18 mouse cellular contexts compared by ENCODE assay signal in genomic region chr4:106483215-106483727, GRCm38 (mm10). TPM values are rescaled to one million over a fixed set of nuclear protein-coding genes. Genes with fewer than 3 reads are reported as not detected.
A peak's percentile ranks its signal among the peaks of the same experiment; 100 is the strongest.
DNase-seq lines count a peak whose midpoint lies in the region; ATAC-seq lines count a peak whose summit lies in the region.
"Had no signal": no experiment of that assay in that cellular context is flagged by ENCODE, and none has a peak within 500 bp of the region (broad histone marks: within the 10 kb centered on the region; RNA-seq: fewer than 3 reads in every experiment).

No protein-coding gene starts in this region.

- H3K27me3 ChIP-seq in kidney, embryonic 16.5 days (ENCODE audit: insufficient read depth, low read length), result no peaks in the 10 kb centered on the region
- H3K27me3 ChIP-seq in midbrain, embryonic 10.5 days (ENCODE audit: low read depth, poor library complexity, severe bottlenecking), result 0 out of 2 replicates have a peak, but pooled peaks cover 10% of the 10 kb centered on the region
- no peaks in the 10 kb centered on the region for H3K27me3 ChIP-seq in midbrain, embryonic 16.5 days (ENCODE audit: control insufficient read depth, insufficient read depth, low read depth, low read length)
- H3K27me3 ChIP-seq: forebrain, embryonic 15.5 days; Patski had no signal

- peaks cover 12% of the 10 kb centered on the region for H3K4me1 ChIP-seq in kidney, embryonic 16.5 days (ENCODE audit: insufficient read depth, low read length)
- peaks cover 37% of the 10 kb centered on the region for H3K4me1 ChIP-seq in midbrain, embryonic 10.5 days
- no peaks in the 10 kb centered on the region for H3K4me1 ChIP-seq in midbrain, embryonic 16.5 days (ENCODE audit: control insufficient read depth, insufficient read depth, low read length)
- H3K4me1 ChIP-seq: forebrain, embryonic 15.5 days; heart, embryonic 13.5 days had no signal

- H3K36me3 ChIP-seq in kidney, embryonic 16.5 days (ENCODE audit: insufficient read depth, low read length), result no peaks in the 10 kb centered on the region
- H3K36me3 ChIP-seq in midbrain, embryonic 10.5 days, result no peaks in the 10 kb centered on the region
- H3K36me3 ChIP-seq in midbrain, embryonic 16.5 days (ENCODE audit: control insufficient read depth, insufficient read depth, low read length), result no peaks in the 10 kb centered on the region
- H3K36me3 ChIP-seq: embryonic facial prominence, embryonic 10.5 days; forebrain, embryonic 15.5 days; heart, embryonic 13.5 days; hindbrain, embryonic 12.5 days had no signal

- no peak for ATAC-seq in kidney, embryonic 16.5 days (ENCODE audit: low FRiP score, low TSS enrichment)
- no peak for ATAC-seq in midbrain, embryonic 16.5 days
- no peak for ATAC-seq in cerebellum, adult (ENCODE audit: insufficient number of reproducible peaks, low FRiP score, low TSS enrichment)
- ATAC-seq: activated CD4-positive, CD25-positive, alpha-beta regulatory T cell, adult 4 months; forebrain, embryonic 15.5 days; Patski had no signal

- H3K4me2 ChIP-seq in kidney, embryonic 16.5 days (replicated peaks; ENCODE audit: low read depth, low read length), result no peak overlapping the region
- no peak overlapping the region for H3K4me2 ChIP-seq in midbrain, embryonic 16.5 days (ENCODE audit: low read length)
- H3K4me2 ChIP-seq: forebrain, embryonic 15.5 days; heart, embryonic 13.5 days; hindbrain, embryonic 12.5 days had no signal

- peak; percentile 55 for DNase-seq in kidney, adult 11 months
- DNase-seq in midbrain, embryonic 10.5 days (ENCODE audit: low spot score), result no peak
- DNase-seq in kidney, postnatal 14 days, result peak; percentile 60
- DNase-seq: cerebellum, adult 2 months; cerebellum, postnatal 10 days; gastrocnemius, postnatal 36 days; heart, adult 11 months; heart, postnatal 36 days had no signal

- no peak overlapping the region for H3K4me3 ChIP-seq in kidney, embryonic 16.5 days (ENCODE audit: low read length)
- H3K4me3 ChIP-seq in midbrain, embryonic 10.5 days, result no peak overlapping the region
- H3K4me3 ChIP-seq in midbrain, embryonic 16.5 days (ENCODE audit: low read depth, low read length), result no peak overlapping the region
- H3K4me3 ChIP-seq: embryonic facial prominence, embryonic 10.5 days; forebrain, embryonic 15.5 days; heart, embryonic 13.5 days; hindbrain, embryonic 12.5 days had no signal

- no peak overlapping the region; the same call in 1 of the 2 replicates for H3K27ac ChIP-seq in kidney, embryonic 16.5 days (ENCODE audit: low read length)
- H3K27ac ChIP-seq in midbrain, embryonic 10.5 days (replicated peaks), result peak overlapping the region; percentile 69
- H3K27ac ChIP-seq in midbrain, embryonic 16.5 days (ENCODE audit: low read length), result no peak overlapping the region
- H3K27ac ChIP-seq: embryonic facial prominence, embryonic 10.5 days; forebrain, embryonic 15.5 days; heart, embryonic 13.5 days; hindbrain, embryonic 12.5 days had no signal

- WGBS in kidney, embryonic 16.5 days, result 29% methylated on average over 7 of the region's 7 CpGs
- 49% methylated on average over 7 of the region's 7 CpGs for WGBS in midbrain, embryonic 10.5 days
- WGBS in midbrain, embryonic 16.5 days, result 35% methylated on average over 7 of the region's 7 CpGs

- H3K9me3 ChIP-seq in kidney, embryonic 16.5 days (ENCODE audit: low read length), result no peaks in the 10 kb centered on the region
- no peaks in the 10 kb centered on the region for H3K9me3 ChIP-seq in midbrain, embryonic 10.5 days (replicated peaks)
- no peaks in the 10 kb centered on the region for H3K9me3 ChIP-seq in midbrain, embryonic 16.5 days (replicated peaks; ENCODE audit: control insufficient read depth, low read length, poor library complexity, severe bottlenecking)
- H3K9me3 ChIP-seq: embryonic facial prominence, embryonic 10.5 days; forebrain, embryonic 15.5 days; heart, embryonic 13.5 days; hindbrain, embryonic 12.5 days had no signal

- H3K9ac ChIP-seq in kidney, embryonic 16.5 days (replicated peaks; ENCODE audit: low read length), result no peak overlapping the region
- no peak overlapping the region for H3K9ac ChIP-seq in midbrain, embryonic 16.5 days (ENCODE audit: low read depth, low read length)
- H3K9ac ChIP-seq: forebrain, embryonic 15.5 days; heart, embryonic 13.5 days; hindbrain, embryonic 12.5 days had no signal

RNA-seq across cellular contexts. Expression of gene Bsnd, which starts 8.8 kb away (rescaled TPM):
- polyA plus RNA-seq in kidney, embryonic 16.5 days (2015; fragmentation: Nextera tagmentation; extraction: Ambion mirVana), result 15.6 and 16.5 TPM in 2 replicates
- not detected in 2 replicates for polyA plus RNA-seq in midbrain, embryonic 10.5 days (2016; fragmentation: Nextera tagmentation; extraction: Ambion mirVana)
- not detected in 2 replicates for polyA plus RNA-seq in midbrain, embryonic 16.5 days (2015; fragmentation: Nextera tagmentation; extraction: Ambion mirVana)
- polyA plus RNA-seq: activated CD4-positive, CD25-positive, alpha-beta regulatory T cell, adult 4 months; embryonic facial prominence, embryonic 10.5 days; forebrain, embryonic 15.5 days; heart, embryonic 13.5 days; heart, postnatal 0 days had no signal

RNA-seq across cellular contexts. Expression of gene Pcsk9, which starts 19.1 kb away (rescaled TPM):
- polyA plus RNA-seq in kidney, embryonic 16.5 days (2015; fragmentation: Nextera tagmentation; extraction: Ambion mirVana), result 18.0 and 19.1 TPM in 2 replicates
- 4.7 and 5.4 TPM in 2 replicates for polyA plus RNA-seq in midbrain, embryonic 10.5 days (2016; fragmentation: Nextera tagmentation; extraction: Ambion mirVana)
- polyA plus RNA-seq in midbrain, embryonic 16.5 days (2015; fragmentation: Nextera tagmentation; extraction: Ambion mirVana), result 2.1 and 2.3 TPM in 2 replicates
- polyA plus RNA-seq: activated CD4-positive, CD25-positive, alpha-beta regulatory T cell, adult 4 months had no signal

Comparison
In these comparisons a context has a peak if more than half of its experiments do, and no peak if none do; other contexts are left out.
1. RNA of gene Bsnd, which starts 8.8 kb away (polyA plus RNA-seq): 15.6 to 16.5 TPM in kidney, embryonic 16.5 days; not detected in midbrain, embryonic 16.5 days and not detected in midbrain, embryonic 10.5 days; every median in the first group is over 10 times any median in the second.